Mouse (Mus musculus) kidney, adult 8-10 months (tissue): ENCODE measurements at regions not wholly inside any gene's neighbourhood (a gene's known extent, or its start where the extent isn't known, plus 50 kb on each side); places are given as distances from the start of the nearest gene placed in this dataset.
A peak's percentile ranks its signal among the peaks of the same experiment; 100 is the strongest.

ENCODE experiments used
- DNase-seq, 2 experiments: peaks; one replicate each; pipeline ENCODE4 v3.0.0; 2022

DNA sequence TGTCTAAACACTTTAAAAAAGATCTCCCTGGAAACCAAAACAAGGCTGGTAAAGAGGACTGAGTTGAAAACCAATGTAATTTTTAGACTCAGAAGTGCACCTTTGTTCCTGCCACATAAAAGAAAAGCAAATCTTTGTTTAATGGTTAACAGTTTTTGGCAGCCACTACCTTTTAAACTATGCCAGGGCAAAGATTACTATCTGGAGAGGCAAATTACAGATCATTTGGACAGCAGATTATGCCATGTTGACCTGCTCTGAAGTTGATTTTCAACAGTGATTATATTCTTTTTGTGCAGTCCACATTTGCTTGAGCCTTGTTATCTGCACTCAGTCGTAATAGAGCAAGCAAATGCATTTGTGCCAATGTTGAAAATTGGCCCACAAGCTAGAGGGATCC is 76.4 kb upstream of the Mid1 start:
- peak; percentile 6 to 76 for DNase-seq
